ENCODE assay signal across 8 mouse cellular contexts in genomic region chr3:126667451-126667850, GRCm38 (mm10).
DNase-seq lines count a peak whose midpoint lies in the region; ATAC-seq and TF ChIP-seq lines count a peak whose summit lies in the region.

No protein-coding gene starts in this region.

- peak overlapping the region; percentile 67 for H3K27ac ChIP-seq in kidney, adult 2 months (ENCODE audit: insufficient read depth, low read depth, low read length)
- 0 out of 2 replicates have a peak overlapping the region, but pooled peaks have one; percentile 3 for H3K27ac ChIP-seq in limb, embryonic 12.5 days

- no peaks in the 10 kb centered on the region for H3K36me3 ChIP-seq in kidney, adult 2 months (ENCODE audit: control insufficient read depth, insufficient read depth, low read length)
- H3K36me3 ChIP-seq in limb, embryonic 12.5 days, result no peaks in the 10 kb centered on the region

- peaks cover 15% of the 10 kb centered on the region for H3K4me1 ChIP-seq in kidney, adult 2 months (ENCODE audit: control insufficient read depth, insufficient read depth, low read length)
- H3K4me1 ChIP-seq in limb, embryonic 12.5 days (replicated peaks), result peaks cover 32% of the 10 kb centered on the region

- no peak for TF ChIP-seq CTCF in kidney, adult 2 months (conservative IDR thresholded peaks at IDR 0.05; ENCODE audit: insufficient read depth, insufficient read length, low read depth, low read length)

- H3K9ac ChIP-seq in limb, embryonic 12.5 days (replicated peaks), result no peak overlapping the region

- peak; percentile 40 to 71 for DNase-seq in left cerebral cortex, adult 18-20 months (ENCODE audit: low spot score in 2 of 2)
- DNase-seq in left cerebral cortex, adult 11 months (ENCODE audit: low spot score), result no peak
- peak; percentile 63 to 76 for DNase-seq in cerebellum, postnatal 25 days
- DNase-seq in heart, adult 11 months, result peak; percentile 97
- DNase-seq in kidney, adult 2 months, result peak; percentile 76
- DNase-seq in ovary, postnatal 14 days (ENCODE audit: low spot score), result peak; percentile 48

- H3K4me3 ChIP-seq in kidney, adult 2 months (ENCODE audit: insufficient read depth, low read depth, low read length), result no peak overlapping the region
- no peak overlapping the region for H3K4me3 ChIP-seq in limb, embryonic 12.5 days (replicated peaks)

- no peaks in the 10 kb centered on the region for H3K9me3 ChIP-seq in limb, embryonic 12.5 days

- no peaks in the 10 kb centered on the region; the same call in 1 of the 2 replicates for H3K27me3 ChIP-seq in kidney, adult 2 months (replicated peaks; ENCODE audit: control insufficient read depth, insufficient read depth, low read length)
- H3K27me3 ChIP-seq in limb, embryonic 12.5 days, result no peaks in the 10 kb centered on the region

- 37% methylated on average over 7 of the region's 7 CpGs for WGBS in kidney, adult 2 months
- 45% methylated on average over 7 of the region's 7 CpGs for WGBS in limb, embryonic 12.5 days

- peak; percentile 23; the same call in 1 of the 2 replicates for ATAC-seq in limb, embryonic 12.5 days (ENCODE audit: insufficient number of reproducible peaks, insufficient read depth, low FRiP score, low TSS enrichment, low read depth)
- ATAC-seq in monocyte, adult 5-6 weeks (replicated peaks; ENCODE audit: insufficient number of reproducible peaks, low FRiP score, low TSS enrichment, poor library complexity, severe bottlenecking), result no peak

- no peak for TF ChIP-seq POLR2A in kidney, adult 2 months (IDR thresholded peaks at IDR 0.05; ENCODE audit: low read depth, low read length)

- H3K4me2 ChIP-seq in limb, embryonic 12.5 days, result no peak overlapping the region
